Mouse (Mus musculus): ENCODE results near the gene Brat1. TPM values are rescaled to one million over a fixed set of nuclear protein-coding genes. Genes with fewer than 3 reads are reported as not detected.

Gene Brat1
- polyA plus RNA-seq, 1 experiment from 2014 or later: 8.0 TPM

GRCm38 (mm10) chr5:140702618-140703175, 2.1 kb upstream of the Brat1 start:
- Histone ChIP-seq H3K4me3 (replicated peaks) (peak overlapping the region; percentile 74), H3K9ac (peak overlapping the region; percentile 78), H3K4me1 (replicated peaks) (peaks cover 66% of the 10 kb centered on the region), H3K27ac (peak overlapping the region; percentile 88), H3K9me3 (replicated peaks) (no peaks in the 10 kb centered on the region), H3K36me3 (peaks cover 6% of the 10 kb centered on the region), H3K27me3 (no peaks in the 10 kb centered on the region; the same call in 1 of the 2 replicates), H3K4me2 (peak overlapping the region; percentile 95)
- DNase-seq (no peak), ATAC-seq (ENCODE audit: low read depth) (no peak)
- WGBS (ENCODE audit: insufficient replicate concordance): 64% methylated on average over 19 of the region's 19 CpGs

DNA sequence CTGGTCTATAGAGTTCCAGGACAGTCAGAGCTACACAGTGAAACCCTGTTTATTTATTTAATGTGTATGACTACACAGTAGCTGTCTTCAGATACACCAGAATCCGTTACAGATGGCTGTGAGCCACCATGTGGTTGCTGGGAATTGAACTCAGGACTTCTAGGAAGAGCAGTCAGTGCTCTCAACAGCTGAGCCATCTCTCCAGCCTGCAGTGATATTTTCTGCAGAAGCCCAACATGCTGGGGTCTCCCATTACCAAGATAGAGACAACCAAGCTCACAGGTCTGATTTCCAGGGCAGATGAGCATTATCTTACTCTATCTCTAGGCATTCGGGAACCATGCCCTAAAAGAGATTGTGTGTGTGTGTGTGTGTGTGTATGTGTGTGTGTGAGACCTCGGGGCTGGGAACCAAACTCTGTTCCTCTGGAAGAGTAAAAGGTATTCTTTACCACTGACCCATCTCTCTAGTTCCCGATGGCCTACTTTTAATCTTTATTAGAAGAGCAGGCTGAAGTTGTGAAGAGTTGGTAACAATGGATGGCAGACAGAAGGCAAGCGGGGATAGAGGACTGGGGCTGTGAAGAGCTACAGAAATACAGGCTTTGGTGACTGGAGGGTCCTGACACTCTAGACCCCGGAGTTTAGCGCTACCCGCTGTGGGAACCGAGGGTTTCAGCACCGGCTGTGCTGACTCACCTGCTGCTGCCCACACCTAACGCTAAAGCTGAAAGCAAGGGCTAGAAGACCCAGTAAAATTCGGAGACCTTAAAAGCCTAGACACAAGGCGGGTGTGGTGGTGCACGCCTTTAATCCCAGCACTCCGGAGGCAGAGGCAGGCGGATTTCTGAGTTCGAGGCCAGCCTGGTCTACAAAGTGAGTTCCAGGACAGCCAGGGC, 1.1 kb upstream of the Brat1 start:
- Histone ChIP-seq H3K4me1 (replicated peaks) (peaks cover 66% of the 10 kb centered on the region), H3K4me3 (replicated peaks) (peak overlapping the region; percentile 71), H3K36me3 (peaks cover 10% of the 10 kb centered on the region), H3K27me3 (no peaks in the 10 kb centered on the region; the same call in 1 of the 2 replicates), H3K27ac (peak overlapping the region; percentile 88), H3K4me2 (peak overlapping the region; percentile 97), H3K9me3 (replicated peaks) (no peaks in the 10 kb centered on the region), H3K9ac (peak overlapping the region; percentile 59)
- DNase-seq (no peak), ATAC-seq (ENCODE audit: low read depth) (no peak)
- WGBS (ENCODE audit: insufficient replicate concordance): 14% methylated on average over 17 of the region's 17 CpGs

- H3K4me1 ChIP-seq (replicated peaks): peaks cover 57% of the 10 kb centered on the region
- ATAC-seq (ENCODE audit: low read depth): no peak
- peak overlapping the region; percentile 88 for H3K27ac ChIP-seq
- H3K4me2 ChIP-seq: peak overlapping the region; percentile 97
- no peak for DNase-seq
- peak overlapping the region; percentile 71 for H3K4me3 ChIP-seq (replicated peaks)
- H3K9ac ChIP-seq: peak overlapping the region; percentile 82
- H3K9me3 ChIP-seq (replicated peaks): no peaks in the 10 kb centered on the region
- H3K27me3 ChIP-seq: no peaks in the 10 kb centered on the region
- 34% methylated on average over 7 of the region's 7 CpGs for WGBS (ENCODE audit: insufficient replicate concordance)
- peaks cover 19% of the 10 kb centered on the region for H3K36me3 ChIP-seq
Measured at GRCm38 (mm10) chr5:140705501-140706171, 825 bp downstream of the Brat1 start.

DNA sequence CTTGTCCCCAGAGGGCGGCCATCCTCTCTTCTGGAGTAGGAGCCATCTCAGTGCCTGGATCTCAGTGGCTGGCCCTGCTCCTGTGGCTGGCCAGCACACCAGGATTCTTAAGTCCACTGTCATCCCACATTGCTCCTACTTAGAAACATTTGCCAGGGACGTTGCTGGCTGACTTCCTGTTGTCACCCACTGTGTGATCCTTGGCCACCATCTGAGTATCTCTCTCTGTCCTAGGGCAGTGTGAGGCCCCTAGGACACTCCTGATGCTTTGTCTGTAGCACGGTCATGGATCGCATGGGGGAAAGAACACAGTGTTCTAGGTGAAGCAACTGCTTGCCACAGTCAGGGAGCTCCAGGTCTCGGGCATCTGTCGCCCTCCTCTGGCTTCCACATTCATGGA, 5.5 kb downstream of the Brat1 start:
- Histone ChIP-seq H3K4me1 (replicated peaks) (peaks cover 18% of the 10 kb centered on the region), H3K4me3 (replicated peaks) (no peak overlapping the region), H3K27me3 (no peaks in the 10 kb centered on the region), H3K9me3 (replicated peaks) (no peaks in the 10 kb centered on the region), H3K27ac (no peak overlapping the region), H3K9ac (no peak overlapping the region), H3K4me2 (no peak overlapping the region), H3K36me3 (peaks cover 65% of the 10 kb centered on the region)
- ATAC-seq (ENCODE audit: low read depth): no peak
- no peak for DNase-seq
- 77% methylated on average over 6 of the region's 6 CpGs for WGBS (ENCODE audit: insufficient replicate concordance)

GRCm38 (mm10) chr5:140711040-140711439, 6.2 kb downstream of the Brat1 start:
- WGBS (ENCODE audit: insufficient replicate concordance): 79% methylated on average over 5 of the region's 5 CpGs
- DNase-seq (no peak), ATAC-seq (ENCODE audit: low read depth) (no peak)
- no peak overlapping the region for H3K4me3 ChIP-seq (replicated peaks)
- H3K9me3 ChIP-seq (replicated peaks): no peaks in the 10 kb centered on the region
- no peak overlapping the region for H3K27ac ChIP-seq
- H3K36me3 ChIP-seq: peaks cover 72% of the 10 kb centered on the region
- H3K27me3 ChIP-seq: no peaks in the 10 kb centered on the region
- no peak overlapping the region for H3K4me2 ChIP-seq
- H3K4me1 ChIP-seq (replicated peaks): peaks cover 11% of the 10 kb centered on the region
- H3K9ac ChIP-seq: no peak overlapping the region

DNA sequence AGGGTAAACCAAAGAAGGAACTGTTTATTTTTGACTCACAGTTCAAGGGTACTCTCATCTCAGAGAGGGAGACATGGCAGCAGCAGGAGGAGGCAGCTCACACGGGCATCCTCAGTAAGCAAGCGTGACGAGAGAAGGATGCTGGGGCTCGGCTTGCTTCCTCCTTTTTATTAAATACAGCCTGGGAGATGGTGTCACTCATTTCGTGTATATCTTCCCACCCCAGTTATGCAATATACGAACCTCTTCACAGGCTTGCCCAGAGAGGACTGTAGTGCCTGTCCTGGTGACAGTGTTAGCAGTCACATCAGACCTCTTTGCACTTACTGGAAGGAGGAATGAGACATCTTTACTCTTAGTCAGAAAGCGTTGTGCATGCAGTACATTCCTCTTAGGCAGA, 16.0 kb downstream of the Brat1 start:
- ATAC-seq (ENCODE audit: low read depth): no peak
- no peak for DNase-seq
- H3K27me3 ChIP-seq: no peaks in the 10 kb centered on the region
- WGBS (ENCODE audit: insufficient replicate concordance): 47% methylated on average over 7 of the region's 7 CpGs
- no peak overlapping the region for H3K4me3 ChIP-seq (replicated peaks)
- no peaks in the 10 kb centered on the region for H3K9me3 ChIP-seq (replicated peaks)
- no peak overlapping the region for H3K9ac ChIP-seq
- H3K4me2 ChIP-seq: no peak overlapping the region
- H3K27ac ChIP-seq: no peak overlapping the region
- peaks cover 40% of the 10 kb centered on the region for H3K36me3 ChIP-seq
- no peaks in the 10 kb centered on the region for H3K4me1 ChIP-seq (replicated peaks)

DNA sequence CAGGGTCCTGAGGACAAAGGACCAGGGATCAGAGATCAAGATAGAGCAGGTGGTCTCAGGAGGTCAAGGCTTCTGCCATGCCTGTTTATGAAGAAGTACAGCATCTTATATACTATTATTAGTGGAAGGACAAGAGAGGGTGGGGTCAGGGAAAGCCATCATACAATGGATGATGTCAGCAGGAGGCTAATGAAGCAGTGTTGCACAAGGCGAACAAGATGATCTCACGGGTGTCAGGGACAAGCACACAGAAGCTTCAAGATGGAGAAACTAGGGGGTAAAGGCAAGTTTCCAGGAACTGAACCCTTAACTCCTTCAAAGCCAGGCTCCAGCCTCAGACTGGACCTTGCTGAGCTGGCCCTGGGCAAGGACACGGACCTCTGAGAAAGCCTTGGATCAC, 17.3 kb downstream of the Brat1 start:
- H3K27ac ChIP-seq: no peak overlapping the region
- H3K9me3 ChIP-seq (replicated peaks): no peaks in the 10 kb centered on the region
- DNase-seq (no peak), ATAC-seq (ENCODE audit: low read depth) (no peak)
- WGBS (ENCODE audit: insufficient replicate concordance): 50% methylated on average over 3 of the region's 3 CpGs
- no peak overlapping the region for H3K9ac ChIP-seq
- no peak overlapping the region for H3K4me3 ChIP-seq (replicated peaks)
- no peak overlapping the region for H3K4me2 ChIP-seq
- peaks cover 10% of the 10 kb centered on the region for H3K4me1 ChIP-seq (replicated peaks)
- no peaks in the 10 kb centered on the region for H3K27me3 ChIP-seq
- peaks cover 26% of the 10 kb centered on the region for H3K36me3 ChIP-seq

GRCm38 (mm10) chr5:140723822-140724221, 19.0 kb downstream of the Brat1 start, which contains the start of gene Amz1:
Amz1 (plus strand) TSS chr5:140724127.
- WGBS (ENCODE audit: insufficient replicate concordance): 71% methylated on average over 13 of the region's 13 CpGs
- Histone ChIP-seq H3K9me3 (replicated peaks) (no peaks in the 10 kb centered on the region), H3K4me1 (replicated peaks) (peaks cover 10% of the 10 kb centered on the region), H3K4me2 (no peak within 1 kb of the TSS), H3K4me3 (replicated peaks) (no peak within 1 kb of the TSS), H3K9ac (no peak within 1 kb of the TSS), H3K27me3 (no peaks in the 10 kb centered on the region), H3K27ac (no peak within 1 kb of the TSS), H3K36me3 (peaks cover 9% of the 10 kb centered on the region)
- no peak for DNase-seq
- ATAC-seq (ENCODE audit: low read depth): no peak

- ATAC-seq (ENCODE audit: low read depth) (no peak), DNase-seq (no peak)
- H3K9ac ChIP-seq: no peak overlapping the region
- no peak overlapping the region for H3K4me3 ChIP-seq (replicated peaks)
- H3K4me2 ChIP-seq: no peak overlapping the region
- H3K9me3 ChIP-seq (replicated peaks): no peaks in the 10 kb centered on the region
- H3K27me3 ChIP-seq: no peaks in the 10 kb centered on the region
- H3K27ac ChIP-seq: no peak overlapping the region
- H3K4me1 ChIP-seq (replicated peaks): peaks cover 10% of the 10 kb centered on the region
- no peaks in the 10 kb centered on the region for H3K36me3 ChIP-seq
- WGBS (ENCODE audit: insufficient replicate concordance): 71% methylated on average over 7 of the region's 7 CpGs
Measured at GRCm38 (mm10) chr5:140726062-140726839, 21.4 kb downstream of the Brat1 start.

DNA sequence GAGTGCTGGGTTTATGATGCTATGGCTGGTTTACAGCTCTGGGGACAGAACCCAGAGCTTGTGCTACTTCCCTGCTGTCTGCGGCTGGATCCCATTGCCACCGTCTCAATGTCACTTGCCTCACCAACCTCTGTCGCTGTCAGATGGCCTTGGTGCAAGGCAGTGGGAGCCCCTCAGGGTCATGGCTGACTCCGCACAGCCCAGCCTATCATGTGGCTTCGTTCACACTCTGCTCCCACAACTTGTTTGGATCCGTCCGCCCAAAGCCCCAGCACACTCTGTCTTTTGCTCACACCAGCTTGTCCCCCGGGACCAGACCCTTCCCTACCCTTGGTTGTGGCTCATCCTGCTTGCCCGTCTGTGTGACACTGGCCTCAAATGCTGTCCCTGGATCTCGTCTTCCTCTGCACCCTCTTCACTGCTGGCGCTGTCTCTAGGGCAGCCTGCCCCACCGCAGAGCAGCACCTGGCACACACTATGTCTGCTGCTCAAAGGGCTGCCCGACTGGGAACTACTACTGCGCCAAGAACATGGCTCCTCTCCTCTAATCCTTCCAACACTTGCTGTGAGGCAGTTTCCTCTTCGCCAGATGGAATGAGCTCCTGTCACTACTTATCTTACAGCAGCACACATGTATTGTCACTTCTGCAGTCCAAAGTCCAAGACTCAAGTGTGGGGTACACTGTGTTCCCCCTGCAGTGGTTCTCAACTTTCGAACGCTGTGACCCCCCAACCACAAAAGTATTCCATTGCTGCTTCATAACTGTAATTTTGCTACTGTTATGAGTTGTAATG, 22.3 kb downstream of the Brat1 start:
- DNase-seq: no peak
- WGBS (ENCODE audit: insufficient replicate concordance): 61% methylated on average over 17 of the region's 17 CpGs
- no peak overlapping the region for H3K4me2 ChIP-seq

More for the DNA sequence above, 22.3 kb downstream of the Brat1 start:
- no peak for ATAC-seq (ENCODE audit: low read depth)
- Histone ChIP-seq H3K36me3 (no peaks in the 10 kb centered on the region), H3K4me3 (replicated peaks) (no peak overlapping the region), H3K4me1 (replicated peaks) (peaks cover 10% of the 10 kb centered on the region), H3K9ac (no peak overlapping the region), H3K27me3 (no peaks in the 10 kb centered on the region), H3K9me3 (replicated peaks) (no peaks in the 10 kb centered on the region), H3K27ac (no peak overlapping the region)
